Mouse (Mus musculus) embryo, embryonic 11 days (tissue): ENCODE data around the gene Zfp651.

ENCODE experiments used
- DNase-seq: peaks from one replicate; pipeline ENCODE4 v3.0.0-alpha.2; 2015

Zfp651 gene

GRCm38 (mm10) chr9:121819073-121819770, 60.1 kb downstream of the Zfp651 start:
- DNase-seq, result no peak

- no peak for DNase-seq
Observed at GRCm38 (mm10) chr9:121819771-121820471, 60.8 kb downstream of the Zfp651 start.

GRCm38 (mm10) chr9:121820765-121821164, 61.6 kb downstream of the Zfp651 start:
- DNase-seq, result no peak
